Mouse (Mus musculus) lung, embryonic 14.5 days (tissue): Measurements from ENCODE around the gene Gm9972. TPM values are rescaled to one million over a fixed set of nuclear protein-coding genes. Genes with fewer than 3 reads are reported as not detected.

Experiments
- ATAC-seq: fragments of 200-750 bp; cut with Nextera tagmentation; 2 replicates; pipeline ENCODE4 v1.8.0; 2017; ENCODE audit warnings: mild to moderate bottlenecking, moderate TSS enrichment, moderate library complexity; ENCODE audit not compliant: insufficient read depth
- DNase-seq: peaks from one replicate; pipeline ENCODE4 v3.0.0-alpha.2; 2015
- H3K27ac ChIP-seq: fragments of 300-500 bp; sonication (generic); 2 replicates; pipeline ENCODE4 v1.5.1; 2014; ENCODE audit warnings: low read depth, mild to moderate bottlenecking, moderate library complexity
- H3K27me3 ChIP-seq: fragments of 300-500 bp; sonication (generic); 2 replicates; pipeline ENCODE4 v1.6.1; 2014; ENCODE audit warnings: low read length, control low read depth; ENCODE audit not compliant: insufficient read depth
- H3K36me3 ChIP-seq: fragments of 300-500 bp; sonication (generic); 2 replicates; pipeline ENCODE4 v1.6.1; 2014; ENCODE audit warnings: control low read depth; ENCODE audit not compliant: insufficient read depth
- H3K4me1 ChIP-seq: fragments of 300-500 bp; sonication (generic); 2 replicates; pipeline ENCODE4 v1.6.1; 2014; ENCODE audit warnings: antibody characterized with exemption, control low read depth; ENCODE audit not compliant: insufficient read depth
- H3K4me2 ChIP-seq: fragments of 300-500 bp; sonication (generic); 2 replicates; pipeline ENCODE4 v1.6.1; 2014; ENCODE audit warnings: mild to moderate bottlenecking
- H3K4me3 ChIP-seq: fragments of 300-500 bp; sonication (generic); 2 replicates; pipeline ENCODE4 v1.5.1; 2014; ENCODE audit warnings: low read depth, low read length
- H3K9ac ChIP-seq: fragments of 300-500 bp; sonication (generic); 2 replicates; pipeline ENCODE4 v1.6.1; 2014
- H3K9me3 ChIP-seq: fragments of 300-500 bp; sonication (generic); 2 replicates; pipeline ENCODE4 v1.6.1; 2016; ENCODE audit warnings: low read depth, low read length, control low read depth
- CTCF ChIP-seq: IDR thresholded peaks from 2 replicates; pipeline ENCODE4 v1.5.1; 2016; ENCODE audit warnings: antibody characterized with exemption, low read depth
- WGBS: fragments of 180-500 bp; shearing (Covaris S2); extraction: QIAGEN DNeasy Blood & Tissue Kit; methylation state at CpG from one replicate; pipeline ENCODE4 v1.1.7; 2014; 5-methylcytosine and 5-hydroxymethylcytosine counted together
- polyA plus RNA-seq: library from polyadenylated mRNA; unstranded; fragments of >200 nt; fragmentation: Nextera tagmentation; extraction: Ambion mirVana; gene quantifications from 2 replicates; pipeline ENCODE4 v1.2.1, GENCODE M21; 2014

Gm9972 gene
- polyA plus RNA-seq: not detected in 2 replicates

DNA sequence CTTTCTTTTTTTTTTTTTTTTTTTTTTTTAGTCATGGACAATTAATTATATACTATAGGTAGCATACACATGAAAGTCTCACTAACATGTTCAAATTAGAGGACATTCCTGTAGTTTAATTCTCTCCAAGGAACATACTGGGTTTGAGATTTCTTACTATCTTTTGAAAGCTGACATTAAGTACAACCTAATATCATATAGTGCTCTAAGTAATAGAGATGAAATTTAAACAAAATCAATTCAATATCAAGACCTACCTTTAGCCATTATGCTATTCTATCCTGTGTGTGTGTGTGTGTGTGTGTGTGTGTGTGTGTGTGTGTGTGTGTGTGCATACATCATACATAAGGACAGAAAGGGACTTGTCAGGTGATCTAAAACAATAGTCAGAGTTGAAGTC is at the start of gene Gm9972:
TSS of gene Gm9972 (plus strand) at position 301 of the 400 bp plus-strand sequence.
- H3K9me3 ChIP-seq: no peaks in the 10 kb centered on the region
- no peak within 1 kb of the TSS for H3K4me3 ChIP-seq
- H3K9ac ChIP-seq: no peak within 1 kb of the TSS
- no peaks in the 10 kb centered on the region for H3K36me3 ChIP-seq
- TF ChIP-seq CTCF: no peak
- no peak within 1 kb of the TSS for H3K4me2 ChIP-seq
- H3K27me3 ChIP-seq: no peaks in the 10 kb centered on the region
- no peak within 1 kb of the TSS for H3K27ac ChIP-seq
- DNase-seq (no peak), ATAC-seq (no peak)
- H3K4me1 ChIP-seq: no peaks in the 10 kb centered on the region

DNA sequence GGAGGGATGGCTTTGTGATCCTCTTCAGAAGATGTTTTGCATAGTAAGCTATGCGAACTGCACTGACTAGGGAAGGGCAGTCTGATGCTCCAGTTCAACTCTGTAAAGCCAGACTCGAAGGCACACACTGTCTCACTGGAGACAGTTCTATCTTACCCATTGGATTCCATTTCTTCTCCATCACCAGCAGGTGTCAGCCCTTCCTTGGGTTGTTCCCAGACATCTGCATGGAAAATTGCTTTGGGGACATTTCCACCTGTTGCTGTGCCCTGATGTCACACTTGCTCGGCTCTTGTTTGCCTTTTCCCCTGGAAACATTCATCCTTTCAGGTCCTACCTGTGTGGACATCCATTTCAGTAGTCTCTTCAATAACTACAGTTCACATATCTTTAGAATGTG is 36.4 kb upstream of the Gm9972 start:
- Histone ChIP-seq H3K9me3 (no peaks in the 10 kb centered on the region), H3K4me1 (no peaks in the 10 kb centered on the region), H3K4me2 (no peak overlapping the region), H3K4me3 (no peak overlapping the region), H3K27ac (no peak overlapping the region), H3K9ac (no peak overlapping the region), H3K27me3 (no peaks in the 10 kb centered on the region), H3K36me3 (no peaks in the 10 kb centered on the region)
- peak; percentile 57 for TF ChIP-seq CTCF
- DNase-seq (peak; percentile 21), ATAC-seq (no peak)
- 37% methylated on average over 3 of the region's 3 CpGs for WGBS

DNA sequence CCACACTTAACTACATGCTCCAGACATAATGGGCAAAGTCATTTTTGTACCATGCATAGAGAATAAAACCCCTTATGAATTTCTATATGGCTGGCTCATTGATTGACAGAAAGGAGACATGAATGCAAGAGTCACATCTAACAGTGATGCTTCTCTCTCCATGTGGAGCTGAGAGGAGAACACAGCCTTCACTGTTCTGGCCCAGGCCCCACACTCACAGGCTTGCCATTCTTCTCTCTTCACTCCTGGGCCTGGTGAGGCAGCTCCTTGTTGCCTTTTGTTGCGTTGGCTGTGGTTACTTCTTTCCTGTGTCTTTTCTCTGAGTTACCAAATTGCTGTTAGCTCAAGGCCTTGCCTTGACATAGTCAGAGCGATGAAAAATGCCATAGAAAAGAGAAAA is 23.6 kb upstream of the Gm9972 start:
- no peak overlapping the region for H3K4me3 ChIP-seq
- H3K4me1 ChIP-seq: no peaks in the 10 kb centered on the region
- H3K4me2 ChIP-seq: no peak overlapping the region
- H3K27me3 ChIP-seq: no peaks in the 10 kb centered on the region
- DNase-seq: no peak
- no peaks in the 10 kb centered on the region for H3K9me3 ChIP-seq
- H3K9ac ChIP-seq: no peak overlapping the region
- no peak for ATAC-seq
- 73% methylated on average over 2 of the region's 2 CpGs for WGBS
- H3K36me3 ChIP-seq: no peaks in the 10 kb centered on the region
- TF ChIP-seq CTCF: no peak
- H3K27ac ChIP-seq: no peak overlapping the region

GRCm38 (mm10) chr11:43012980-43013379 is 22.6 kb upstream of the Gm9972 start:
- H3K9ac ChIP-seq: no peak overlapping the region
- WGBS: 74% methylated on average over 4 of the region's 4 CpGs
- H3K9me3 ChIP-seq: no peaks in the 10 kb centered on the region
- no peak overlapping the region for H3K27ac ChIP-seq
- ATAC-seq: no peak
- H3K4me2 ChIP-seq: no peak overlapping the region
- no peak for DNase-seq
- H3K36me3 ChIP-seq: no peaks in the 10 kb centered on the region
- H3K4me3 ChIP-seq: no peak overlapping the region
- H3K4me1 ChIP-seq: no peaks in the 10 kb centered on the region
- no peak for TF ChIP-seq CTCF
- H3K27me3 ChIP-seq: no peaks in the 10 kb centered on the region

DNA sequence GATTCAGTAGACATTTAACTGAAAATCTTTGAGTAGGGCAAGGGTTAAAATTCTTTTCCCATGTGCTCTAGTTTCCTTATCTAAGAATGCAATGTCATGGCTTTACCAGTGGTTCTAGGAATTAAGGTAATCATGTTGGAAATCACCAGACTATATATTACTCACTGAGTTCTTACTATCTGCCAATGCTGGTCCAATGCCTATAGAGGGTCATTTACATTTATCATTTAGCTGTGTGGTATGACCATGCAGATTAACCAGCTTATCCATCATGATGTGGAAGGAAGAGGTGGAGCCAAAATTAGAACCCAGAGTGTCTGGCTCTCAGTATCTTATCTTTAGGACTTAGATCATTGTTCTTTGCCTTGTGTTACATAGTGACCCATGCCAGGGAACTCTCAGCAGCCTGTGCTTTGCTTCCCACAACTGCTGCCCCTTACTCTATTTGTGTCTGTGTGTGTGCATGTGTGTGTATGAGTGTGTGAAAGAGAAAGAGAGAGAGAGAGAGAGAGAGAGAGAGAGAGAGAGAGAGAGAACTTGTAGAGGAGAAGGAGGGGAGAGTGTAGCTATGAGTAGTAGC is 12.3 kb upstream of the Gm9972 start:
- Histone ChIP-seq H3K4me3 (no peak overlapping the region), H3K9ac (no peak overlapping the region), H3K4me2 (no peak overlapping the region), H3K27ac (no peak overlapping the region), H3K9me3 (no peaks in the 10 kb centered on the region), H3K27me3 (no peaks in the 10 kb centered on the region), H3K4me1 (no peaks in the 10 kb centered on the region), H3K36me3 (no peaks in the 10 kb centered on the region)
- ATAC-seq (no peak), DNase-seq (no peak)
- no peak for TF ChIP-seq CTCF

GRCm38 (mm10) chr11:43029813-43030212 is 5.7 kb upstream of the Gm9972 start:
- no peak for DNase-seq
- no peak for TF ChIP-seq CTCF
- WGBS: 74% methylated on average over 1 of the region's 1 CpGs
- Histone ChIP-seq H3K4me1 (no peaks in the 10 kb centered on the region), H3K4me3 (no peak overlapping the region), H3K27ac (no peak overlapping the region), H3K9me3 (no peaks in the 10 kb centered on the region), H3K27me3 (no peaks in the 10 kb centered on the region), H3K9ac (no peak overlapping the region), H3K4me2 (no peak overlapping the region), H3K36me3 (no peaks in the 10 kb centered on the region)
- ATAC-seq: no peak

DNA sequence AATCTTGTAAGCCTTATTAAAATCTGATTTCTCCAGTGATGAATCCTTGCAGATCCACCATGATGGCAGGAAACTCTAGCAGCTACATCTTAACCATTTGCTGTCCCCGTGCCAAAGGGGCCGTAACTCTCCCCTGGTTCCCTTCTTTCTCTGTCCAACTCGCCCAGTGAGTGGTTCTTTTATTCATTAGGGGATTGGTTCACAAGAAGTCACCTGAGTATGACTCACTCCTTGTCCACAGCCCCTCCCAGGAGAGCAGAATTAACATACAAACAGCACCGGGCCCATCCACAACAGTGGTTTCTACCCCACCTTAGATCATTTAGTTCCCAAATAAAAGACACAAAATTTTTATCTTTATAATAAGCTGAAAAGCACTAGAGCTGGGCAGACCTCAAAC is 3.4 kb upstream of the Gm9972 start:
- Histone ChIP-seq H3K4me3 (no peak overlapping the region), H3K4me1 (no peaks in the 10 kb centered on the region), H3K27ac (no peak overlapping the region), H3K36me3 (no peaks in the 10 kb centered on the region), H3K27me3 (no peaks in the 10 kb centered on the region), H3K9me3 (no peaks in the 10 kb centered on the region), H3K9ac (no peak overlapping the region), H3K4me2 (no peak overlapping the region)
- ATAC-seq (no peak), DNase-seq (no peak)
- TF ChIP-seq CTCF: no peak
- WGBS: 75% methylated on average over 4 of the region's 4 CpGs

GRCm38 (mm10) chr11:43045871-43046548 is 10.5 kb downstream of the Gm9972 start:
- no peak overlapping the region for H3K27ac ChIP-seq
- no peaks in the 10 kb centered on the region for H3K27me3 ChIP-seq
- 70% methylated on average over 3 of the region's 3 CpGs for WGBS
- no peak overlapping the region for H3K4me3 ChIP-seq
- DNase-seq (peak; percentile 47), ATAC-seq (no peak; the same call in 1 of the 2 replicates)
- no peak overlapping the region for H3K4me2 ChIP-seq
- TF ChIP-seq CTCF: no peak
- H3K9ac ChIP-seq: no peak overlapping the region
- H3K9me3 ChIP-seq: no peaks in the 10 kb centered on the region
- no peaks in the 10 kb centered on the region for H3K36me3 ChIP-seq
- no peaks in the 10 kb centered on the region for H3K4me1 ChIP-seq
